Mouse (Mus musculus) kidney, adult 18-20 months (tissue): Measurements from ENCODE around the gene Fcrla.
"Not testable (repeated sequence)": the region's sequence is repeated elsewhere in the genome, so short reads cannot be mapped to it uniquely, and the experiment has no call there.

ENCODE experiments used
- DNase-seq: peaks from one replicate; pipeline ENCODE4 v3.0.0; 2021

Fcrla gene

DNA sequence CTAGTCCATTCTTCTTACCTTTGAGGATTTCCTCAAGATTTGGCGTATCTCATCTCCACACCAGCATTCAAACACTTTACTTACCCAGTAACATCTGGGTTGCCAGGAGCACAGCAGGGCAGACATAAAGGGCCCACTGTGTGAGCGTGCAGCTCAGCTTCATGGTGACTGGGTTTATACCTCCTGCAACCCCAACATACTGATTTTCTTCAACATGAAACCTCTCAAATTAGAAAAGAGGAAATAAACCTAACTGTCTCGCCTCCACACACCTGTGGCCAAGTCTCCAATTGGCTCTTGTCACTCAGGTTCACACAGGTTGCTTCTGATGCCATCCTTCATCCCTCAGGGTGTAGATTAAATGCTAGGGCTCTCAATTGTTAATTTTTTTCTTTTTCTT lies at the start of gene Fcrla:
Gene Fcrla, minus strand, starts transcription at position 206 of the 400 bp plus-strand sequence.
- no peak for DNase-seq

DNA sequence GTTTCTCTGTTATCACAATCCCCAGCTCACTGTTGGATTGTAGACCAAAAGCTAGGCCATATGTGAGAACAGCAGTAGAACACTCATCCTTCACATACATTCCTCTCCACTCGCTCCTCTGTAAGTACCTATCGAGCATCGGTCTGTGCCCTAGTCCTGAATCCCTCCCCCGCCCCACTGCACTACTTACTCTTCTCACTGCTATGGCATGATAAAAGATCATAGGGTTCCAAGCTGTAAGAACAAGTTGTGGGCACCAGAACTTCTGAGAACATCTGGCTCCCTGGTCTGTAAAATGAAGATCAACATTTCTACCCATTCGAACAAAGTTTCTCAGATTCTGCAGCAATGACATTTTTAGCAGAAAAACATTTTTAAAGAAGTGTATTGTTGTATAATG lies 49.1 kb upstream of the Fcrla start, which contains the start of gene Fcgr2b:
Gene Fcgr2b, minus strand, starts transcription at position 101 of the 400 bp plus-strand sequence.
- no peak for DNase-seq

DNA sequence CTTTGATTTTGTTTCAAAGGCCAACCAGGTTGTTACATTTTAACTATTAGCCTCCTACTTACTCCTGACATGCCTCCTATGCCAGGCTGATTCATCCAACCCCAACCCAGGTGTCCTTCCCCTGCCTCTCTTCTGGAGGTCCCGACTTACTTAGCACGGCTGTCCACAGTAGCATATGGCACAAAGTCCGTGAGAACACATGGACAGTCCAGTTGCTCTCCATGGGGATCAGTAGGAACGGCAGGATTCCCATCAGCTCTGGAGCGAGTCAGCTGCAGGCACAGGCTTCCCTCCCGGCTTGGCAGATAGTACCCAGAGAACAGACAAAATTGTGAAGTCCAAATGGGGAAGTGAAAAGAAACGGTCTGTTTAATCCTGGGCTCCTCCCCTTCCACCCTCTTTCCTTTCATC lies 48.4 kb upstream of the Fcrla start:
- DNase-seq, result peak; percentile 77

DNA sequence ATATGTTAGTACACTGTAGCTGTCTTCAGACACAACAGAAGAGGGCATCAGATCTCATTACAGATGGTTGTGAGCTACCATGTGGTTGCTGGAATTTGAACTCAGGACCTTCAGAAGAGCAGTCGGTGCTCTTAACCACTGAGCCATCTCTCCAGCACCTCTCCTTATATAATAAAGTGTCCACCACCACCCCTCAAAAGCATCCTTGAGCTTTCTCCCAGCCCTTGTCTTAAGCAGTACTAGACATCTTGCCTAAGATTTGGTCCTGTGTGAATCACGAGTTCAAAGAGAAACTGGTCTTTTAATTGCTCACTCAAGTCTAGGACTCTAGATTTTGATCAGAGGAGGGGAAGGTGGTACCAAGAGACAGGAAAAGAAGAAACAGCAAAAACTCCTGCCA lies 48.0 kb upstream of the Fcrla start:
- DNase-seq, result not testable (repeated sequence)

DNA sequence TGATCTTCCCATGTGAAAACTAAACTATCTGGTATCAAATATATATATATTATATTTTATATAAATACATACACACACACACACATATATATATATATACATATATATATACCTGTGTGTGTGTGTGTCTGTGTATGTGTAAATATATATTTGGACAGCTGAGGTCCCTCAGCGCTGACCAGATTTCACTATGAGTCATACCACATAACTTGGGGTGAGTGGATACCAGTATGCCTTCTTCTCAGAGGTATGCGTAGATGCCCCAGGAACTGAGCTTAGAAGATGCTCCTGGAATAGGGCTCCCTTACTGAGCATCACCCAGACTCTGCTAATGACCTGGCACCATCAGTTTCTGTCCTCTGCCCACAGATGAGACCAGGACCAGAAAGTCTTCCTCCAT lies 47.4 kb upstream of the Fcrla start:
- DNase-seq, result no peak

DNA sequence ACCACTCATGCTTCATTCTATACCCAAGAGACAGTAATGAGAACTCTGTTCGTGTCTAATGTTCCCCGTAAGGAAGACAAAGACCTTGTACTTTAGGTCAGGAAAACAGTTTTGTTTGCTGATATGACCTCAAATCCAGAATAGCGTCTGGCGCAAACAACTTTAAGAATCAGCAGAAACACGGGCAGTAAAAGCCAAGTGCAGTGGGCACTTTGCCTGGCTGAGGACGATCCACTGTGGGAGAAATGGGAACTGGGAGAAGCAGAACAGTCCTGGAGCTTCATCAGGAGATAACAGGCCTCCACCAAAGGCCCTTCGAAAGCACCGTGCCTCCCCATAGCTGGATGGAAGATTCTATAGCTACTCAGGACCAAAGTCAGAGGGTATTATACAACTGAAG lies 46.8 kb upstream of the Fcrla start:
- peak; percentile 33 for DNase-seq

DNA sequence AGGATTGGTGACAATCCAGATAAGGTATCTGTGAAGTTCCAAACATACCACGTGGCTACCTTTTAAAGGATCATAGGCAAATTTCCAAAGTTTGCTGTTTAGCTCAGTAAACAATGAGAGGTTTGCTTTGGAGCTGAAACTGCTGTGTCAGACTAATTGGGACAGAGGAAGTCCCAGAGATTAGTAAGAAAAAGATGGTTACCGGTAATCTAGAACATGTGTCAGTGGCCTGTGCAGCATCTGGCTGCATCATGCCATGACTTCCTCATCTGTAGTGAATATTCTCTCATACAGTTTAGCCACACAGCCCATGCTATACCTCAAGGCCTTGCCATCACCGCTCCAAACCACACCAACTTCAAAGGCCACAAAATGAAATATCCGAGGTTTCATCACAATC lies 45.6 kb upstream of the Fcrla start:
- no peak for DNase-seq

DNA sequence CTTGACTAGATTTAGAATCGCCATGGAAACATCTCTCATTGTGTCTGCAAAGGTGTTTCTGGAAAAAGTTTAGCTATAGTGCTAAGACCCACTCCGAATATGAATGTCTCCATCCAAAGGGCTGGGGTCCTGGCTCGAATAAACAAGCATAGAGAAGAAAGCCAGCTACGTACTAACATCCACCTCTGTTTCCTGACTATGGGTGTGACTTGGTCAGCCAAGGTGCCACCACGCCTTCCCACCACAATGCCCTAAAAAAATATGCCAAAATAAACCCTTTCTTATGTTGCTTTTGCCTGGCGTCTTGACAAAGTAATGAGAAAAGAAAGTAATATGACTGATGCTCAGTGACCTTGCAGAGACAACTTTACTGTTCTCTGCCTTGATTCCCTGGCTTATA lies 45.1 kb upstream of the Fcrla start:
- DNase-seq, result no peak

DNA sequence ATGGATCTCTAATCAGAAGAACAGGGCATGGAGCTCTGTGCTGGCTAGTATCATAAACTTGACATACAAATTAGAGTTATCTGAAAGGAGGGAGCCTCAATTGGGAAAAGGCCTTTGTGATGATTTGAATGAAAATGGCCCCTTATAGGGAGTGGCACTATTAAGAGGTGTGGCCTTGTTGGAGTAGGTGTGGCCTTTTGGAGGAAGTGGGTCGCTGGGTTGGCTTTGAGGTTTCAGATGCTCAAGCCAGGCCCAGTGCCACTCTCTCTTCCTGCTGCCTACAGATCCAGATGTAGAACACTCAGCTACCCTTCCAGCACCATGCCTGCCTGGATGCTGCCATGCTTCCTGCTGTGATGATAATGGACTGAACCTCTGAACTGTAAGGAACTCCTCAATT lies 41.2 kb upstream of the Fcrla start:
- DNase-seq, result no peak

DNA sequence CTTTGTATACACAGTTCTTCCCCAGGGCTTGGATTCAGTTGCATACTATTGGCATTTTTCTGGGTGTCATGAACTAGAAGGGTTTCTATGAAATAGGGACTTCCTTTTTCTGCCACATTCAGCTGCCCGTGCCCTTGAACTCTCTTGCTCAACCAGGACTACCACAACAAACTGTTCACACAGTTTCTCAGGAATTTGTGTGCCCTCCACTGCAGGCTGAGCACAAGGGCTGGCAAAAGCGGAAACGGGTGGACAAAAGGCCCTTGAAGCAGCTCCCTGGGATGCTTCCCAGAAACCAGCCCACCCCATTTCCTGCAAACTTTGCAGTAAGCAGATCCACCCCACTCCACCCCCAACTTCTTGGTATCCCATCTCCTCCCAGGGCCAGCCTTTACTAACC lies 40.2 kb upstream of the Fcrla start:
- no peak for DNase-seq

DNA sequence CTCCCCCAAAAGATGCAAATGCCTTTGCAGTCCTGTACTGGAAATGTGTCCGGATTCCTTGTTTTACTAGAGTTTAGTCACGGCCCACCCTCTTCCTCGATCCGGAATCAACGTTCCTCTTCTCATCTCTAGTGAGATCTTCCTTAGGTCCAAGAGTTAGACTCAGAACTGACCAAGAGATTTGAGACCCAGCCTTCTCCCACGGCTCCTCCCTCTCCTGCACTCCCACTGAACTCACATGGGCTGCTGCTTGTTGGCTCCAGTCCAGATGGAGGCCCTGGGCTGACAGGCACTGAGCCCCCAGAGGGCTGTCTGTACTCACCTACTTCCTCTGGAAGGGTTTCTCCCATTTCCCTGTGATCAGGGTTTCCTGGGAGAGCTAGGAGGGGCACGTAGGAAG lies 35.7 kb upstream of the Fcrla start:
- no peak for DNase-seq

DNA sequence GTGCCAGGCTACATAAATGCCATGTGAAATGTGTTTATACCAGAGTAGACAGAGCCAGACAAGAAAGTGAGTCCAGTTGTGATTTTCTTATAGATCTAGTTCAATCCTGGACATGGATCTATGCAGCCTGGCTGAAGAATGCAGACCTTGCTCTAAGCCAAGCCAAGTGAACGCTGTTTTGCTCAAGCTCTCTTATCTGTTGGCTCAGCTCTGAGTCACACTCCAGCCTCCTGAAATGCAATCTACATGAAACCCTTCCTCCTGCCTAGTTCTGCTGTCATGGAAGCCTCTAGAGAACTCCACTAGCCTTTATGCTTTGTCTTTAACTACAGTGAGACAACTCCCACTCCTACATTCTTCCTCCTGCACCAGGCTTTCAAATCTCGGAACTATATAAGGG lies 34.9 kb upstream of the Fcrla start:
- DNase-seq, result no peak

DNA sequence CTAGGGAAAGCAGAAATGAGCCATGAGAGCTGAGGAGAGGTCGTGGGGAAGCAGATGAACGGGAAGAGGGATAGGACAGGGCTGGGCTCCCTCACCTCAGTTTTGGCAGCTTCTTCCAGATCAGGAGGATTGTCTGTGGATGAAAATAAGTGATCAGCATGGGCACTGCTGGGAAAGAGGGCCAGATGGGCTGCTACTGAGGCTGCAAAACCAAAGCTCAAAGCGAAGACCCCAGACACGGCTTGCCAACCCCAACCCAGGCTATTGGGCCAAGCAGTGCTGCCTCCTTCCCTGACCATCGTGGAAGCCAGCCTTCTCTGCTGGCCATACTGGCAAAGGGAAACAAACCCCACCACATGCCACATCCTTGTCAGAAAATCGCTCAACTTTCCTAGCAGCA lies 33.7 kb upstream of the Fcrla start:
- DNase-seq, result no peak

DNA sequence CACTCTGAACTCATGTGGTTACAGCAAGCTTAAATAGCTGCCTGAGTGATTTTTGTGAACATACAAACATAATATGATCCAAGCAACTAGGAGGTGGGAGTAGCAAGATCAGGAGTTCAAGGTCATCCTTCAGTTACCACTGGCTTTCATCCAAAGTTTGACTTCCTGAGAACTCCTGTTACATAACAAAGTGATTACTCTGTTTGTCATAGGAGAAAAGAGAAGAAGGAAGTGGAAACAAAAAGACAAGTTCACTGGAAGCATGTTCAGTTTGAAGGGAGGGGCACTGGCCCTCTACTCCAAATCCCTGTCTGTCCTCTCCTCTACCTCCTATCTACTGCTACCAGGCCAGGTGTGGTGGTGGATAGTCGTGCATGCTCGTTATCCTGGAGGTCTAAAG lies 32.4 kb upstream of the Fcrla start:
- no peak for DNase-seq

DNA sequence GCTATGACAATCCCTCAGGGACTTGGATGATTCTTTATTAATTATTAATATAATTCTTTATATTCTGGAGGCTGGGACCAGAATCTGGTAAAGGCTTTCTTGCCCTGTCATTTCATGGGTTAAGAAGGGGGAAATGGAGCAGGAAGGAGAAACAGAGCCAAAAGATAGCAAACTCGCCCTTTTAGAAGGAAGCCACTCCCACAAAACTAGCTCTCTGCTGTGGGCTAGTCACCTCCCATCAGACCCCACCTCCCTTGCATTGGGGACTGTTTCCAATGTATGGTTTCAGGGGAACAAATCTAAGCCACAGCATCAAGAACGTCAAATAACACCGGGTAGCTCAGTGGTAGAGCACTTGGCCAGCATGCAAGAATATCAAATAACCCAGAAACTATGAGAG lies 30.8 kb upstream of the Fcrla start:
- no peak for DNase-seq

DNA sequence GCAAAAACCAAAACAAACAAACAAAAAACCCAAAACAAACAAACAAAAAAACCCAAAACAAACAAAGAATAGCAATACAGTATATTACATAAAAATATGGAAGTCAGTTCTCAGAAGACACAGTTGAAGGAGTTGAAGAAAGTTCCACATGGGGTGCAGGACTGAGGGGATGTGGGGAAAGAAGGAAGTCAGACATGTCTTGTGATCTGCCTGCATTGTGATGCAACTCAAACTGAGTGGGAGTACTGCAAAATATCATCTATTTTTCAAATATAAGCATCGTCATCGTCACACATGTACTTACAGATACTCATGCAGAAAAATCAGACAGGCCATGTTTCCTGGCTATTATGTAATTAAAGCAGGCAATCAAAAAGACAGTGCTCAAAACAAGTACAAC lies 25.8 kb upstream of the Fcrla start:
- no peak for DNase-seq

DNA sequence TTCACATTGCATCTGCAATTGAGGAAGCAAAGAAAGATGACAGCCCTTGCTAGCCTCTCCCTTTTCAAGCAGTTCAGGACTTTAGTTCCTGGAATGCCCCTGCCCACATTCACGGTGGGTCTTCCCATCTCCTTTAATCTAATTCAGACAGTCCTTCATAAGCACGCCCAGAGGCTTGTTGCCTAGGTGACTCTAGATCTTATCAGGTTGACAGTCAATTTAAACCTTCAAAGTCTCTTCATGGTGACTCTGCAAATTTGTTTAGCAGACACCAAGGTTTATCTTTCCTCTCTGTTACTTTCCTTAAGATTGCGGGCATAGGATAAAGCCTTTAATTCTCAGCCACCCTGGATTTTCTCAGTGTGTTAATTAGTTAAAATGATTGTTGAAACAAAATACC lies 23.4 kb upstream of the Fcrla start:
- DNase-seq, result no peak

DNA sequence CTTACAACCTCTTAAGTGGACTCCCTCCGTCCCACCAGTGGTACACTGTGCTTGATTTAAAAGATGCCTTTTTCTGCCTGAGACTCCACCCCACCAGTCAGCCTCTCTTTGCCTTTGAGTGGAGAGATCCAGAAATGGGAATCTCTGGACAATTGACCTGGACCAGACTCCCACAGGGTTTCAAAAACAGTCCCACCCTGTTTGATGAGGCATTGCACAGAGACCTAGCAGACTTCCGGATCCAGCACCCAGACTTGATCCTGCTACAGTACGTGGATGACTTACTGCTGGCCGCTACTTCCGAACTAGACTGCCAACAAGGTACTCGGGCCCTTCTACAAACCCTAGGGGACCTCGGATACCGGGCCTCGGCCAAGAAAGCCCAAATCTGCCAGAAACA lies 17.5 kb upstream of the Fcrla start:
- not testable (repeated sequence) for DNase-seq

DNA sequence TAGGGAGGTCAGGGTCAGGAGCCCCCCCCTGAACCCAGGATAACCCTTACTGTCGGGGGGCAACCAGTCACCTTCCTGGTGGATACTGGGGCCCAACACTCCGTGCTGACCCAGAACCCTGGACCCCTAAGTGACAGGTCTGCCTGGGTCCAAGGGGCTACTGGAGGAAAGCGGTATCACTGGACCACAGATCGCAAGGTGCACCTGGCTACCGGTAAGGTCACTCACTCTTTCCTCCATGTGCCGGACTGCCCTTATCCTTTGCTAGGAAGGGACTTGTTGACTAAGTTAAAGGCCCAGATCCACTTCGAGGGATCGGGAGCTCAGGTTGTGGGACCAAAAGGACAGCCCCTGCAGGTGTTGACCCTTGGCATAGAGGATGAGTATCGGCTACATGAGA lies 16.8 kb upstream of the Fcrla start:
- DNase-seq, result not testable (repeated sequence)

DNA sequence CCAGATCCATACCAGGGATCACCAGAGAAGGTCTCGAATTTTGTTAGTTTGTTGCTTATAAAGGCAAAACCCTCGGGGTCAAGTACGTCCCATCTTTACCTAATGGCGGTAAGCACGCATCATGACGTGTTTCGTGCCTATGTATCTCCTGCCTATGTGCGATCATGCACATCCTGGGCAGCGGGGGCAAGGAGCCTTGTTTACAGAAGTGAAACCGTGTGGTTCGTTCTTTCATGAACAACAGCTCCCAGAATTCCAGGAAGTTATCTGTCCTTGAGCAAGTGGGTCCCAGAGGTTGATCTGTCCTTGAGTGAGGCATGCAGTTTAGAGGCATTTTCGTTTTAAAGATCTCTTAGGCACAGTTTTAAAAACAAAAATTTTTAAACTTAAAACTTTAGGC lies 11.9 kb upstream of the Fcrla start:
- no peak for DNase-seq

DNA sequence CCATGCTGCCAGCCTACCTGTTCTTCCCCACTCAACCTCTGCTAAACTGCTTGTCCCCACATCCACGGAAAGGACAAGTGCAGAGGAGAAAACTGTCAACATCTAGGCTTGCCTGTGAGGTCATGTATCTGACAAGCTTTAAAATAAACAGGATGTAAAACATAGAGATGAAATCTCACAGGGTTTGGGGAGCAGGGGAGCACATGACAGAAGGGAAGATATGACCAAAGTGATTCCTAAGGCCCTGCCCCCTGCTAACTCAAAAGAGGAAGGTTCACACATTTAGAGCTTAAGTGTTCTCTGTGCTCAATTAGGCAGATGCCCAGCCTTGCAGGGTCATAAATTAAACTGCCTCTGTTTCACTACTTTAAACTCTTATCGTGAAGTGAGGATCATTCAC lies 7.0 kb upstream of the Fcrla start:
- DNase-seq, result no peak

DNA sequence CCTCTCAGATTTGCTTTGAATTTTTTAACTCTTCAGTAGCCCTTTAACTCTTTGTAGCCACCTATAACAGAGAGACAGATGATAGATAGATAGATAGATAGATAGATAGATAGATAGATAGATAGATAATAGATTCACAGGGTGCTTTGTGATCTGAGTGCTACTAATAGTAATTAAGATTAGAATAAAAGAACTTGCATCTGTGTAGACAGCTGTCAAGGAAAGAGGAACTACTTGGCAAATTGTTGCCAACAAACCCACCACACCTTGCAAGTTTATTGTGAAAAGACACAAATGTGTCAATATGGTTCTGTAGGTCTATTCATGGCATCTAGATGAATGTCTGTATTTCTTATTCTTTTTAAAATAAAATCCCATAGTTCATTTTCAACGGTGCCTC lies 6.6 kb upstream of the Fcrla start:
- no peak for DNase-seq

DNA sequence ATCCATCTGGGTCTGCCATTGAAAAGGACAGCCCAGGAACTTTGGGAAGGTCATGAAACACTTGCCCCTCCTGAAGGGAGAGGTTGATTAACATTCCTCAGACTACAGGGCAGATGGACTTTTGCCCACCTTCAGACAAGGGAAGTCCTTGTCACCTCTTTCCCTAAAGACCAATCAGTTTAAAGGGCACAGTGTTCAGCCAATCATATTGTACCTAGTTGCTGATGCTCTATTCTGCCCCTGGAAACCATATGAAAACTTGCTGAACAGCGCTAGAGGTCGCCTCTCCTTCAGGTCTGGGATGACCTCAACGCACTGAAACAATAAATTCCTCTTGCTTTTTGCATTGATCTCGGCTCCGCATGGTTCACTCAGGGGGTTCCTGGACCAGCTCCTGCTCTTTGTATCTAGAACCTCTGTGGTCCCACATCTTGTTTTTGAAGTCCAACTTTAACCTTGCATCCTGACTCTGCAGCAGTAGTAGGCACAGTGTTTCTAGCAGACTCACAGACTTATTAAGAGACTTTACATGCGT lies 6.1 kb upstream of the Fcrla start:
- DNase-seq, result no peak

DNA sequence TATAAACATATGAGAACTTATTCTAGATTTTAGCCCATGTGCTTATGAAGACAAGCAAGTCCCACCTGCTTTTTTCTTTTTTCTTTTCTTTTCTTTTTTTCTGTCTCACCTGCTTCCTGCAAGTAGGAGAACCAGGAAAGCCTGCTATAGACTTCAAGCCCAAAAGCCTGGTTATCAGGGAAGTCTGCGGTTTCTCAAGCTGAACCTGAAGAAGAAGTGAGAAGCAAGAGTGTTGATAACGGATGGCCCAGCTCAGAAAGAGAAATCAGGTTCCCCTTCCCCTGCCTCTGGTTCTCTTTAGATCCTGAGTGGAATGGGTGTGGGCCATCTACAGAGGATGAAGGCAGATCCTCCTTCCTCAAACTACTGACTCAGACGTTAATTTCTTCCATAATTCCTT lies 4.7 kb upstream of the Fcrla start:
- DNase-seq, result no peak

DNA sequence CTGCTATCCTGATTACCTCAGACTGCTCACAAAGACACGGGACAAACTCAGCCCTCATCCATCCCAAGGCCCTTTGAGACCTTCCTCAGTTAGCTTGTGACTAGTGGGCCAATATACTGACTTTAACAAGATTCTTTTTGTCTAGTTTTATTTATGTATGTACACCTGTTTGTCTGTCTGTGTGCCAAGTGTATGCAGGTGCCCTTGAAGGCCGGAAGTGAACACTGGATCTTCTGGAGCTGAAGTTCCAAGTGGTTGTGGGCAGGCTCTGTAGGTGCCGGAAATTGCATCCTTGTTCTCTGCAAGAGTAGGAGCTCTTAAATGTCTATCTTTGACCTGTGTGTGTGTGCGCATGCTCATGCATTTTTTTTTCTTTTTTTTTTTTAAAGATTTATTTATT lies 1.9 kb upstream of the Fcrla start:
- DNase-seq, result no peak

DNA sequence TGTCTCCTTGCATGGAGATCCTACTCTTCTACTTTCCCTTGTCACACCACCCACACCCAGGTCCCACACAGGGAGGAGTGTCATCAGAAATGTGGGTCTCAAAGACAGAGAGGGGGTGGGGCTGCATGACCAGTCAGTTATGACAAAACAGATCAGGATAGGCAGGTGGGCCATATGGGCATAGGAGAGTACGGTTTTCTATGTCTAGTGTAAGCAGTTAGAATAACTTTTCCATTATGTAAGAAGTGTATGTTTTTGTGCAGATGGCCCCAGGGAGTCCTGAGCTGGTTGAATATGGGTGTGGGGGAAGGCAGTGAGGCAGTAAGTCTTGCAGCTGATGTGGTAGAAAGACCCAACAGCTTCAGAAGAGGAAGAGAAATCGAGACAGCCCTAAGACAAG lies 1.1 kb upstream of the Fcrla start:
- DNase-seq, result no peak
